Mouse (Mus musculus): ENCODE measurements around the gene Kap. TPM values are rescaled to one million over a fixed set of nuclear protein-coding genes. Genes with fewer than 3 reads are reported as not detected.
"Not testable (repeated sequence)": the region's sequence is repeated elsewhere in the genome, so short reads cannot be mapped to it uniquely, and the experiment has no call there.

Gene Kap
- not detected in 2 replicates for total RNA-seq (2021)
- long read RNA-seq = 0 reads

- DNase-seq = no peak
Measured at GRCm38 (mm10) chr6:133853526-133853925, at the start of gene Kap. TSS of gene Kap (minus strand) at chr6:133853762.

- DNase-seq = no peak
Measured at GRCm38 (mm10) chr6:133885871-133886415, 32.4 kb upstream of the Kap start.

GRCm38 (mm10) chr6:133883446-133883985 lies 30.0 kb upstream of the Kap start:
- no peak for DNase-seq

GRCm38 (mm10) chr6:133875906-133876462 lies 22.4 kb upstream of the Kap start:
- no peak for DNase-seq

- no peak for DNase-seq
Measured at GRCm38 (mm10) chr6:133872667-133873066, 19.1 kb upstream of the Kap start.

- no peak for DNase-seq
Measured at GRCm38 (mm10) chr6:133871131-133871530, 17.6 kb upstream of the Kap start.

- DNase-seq = no peak
Measured at GRCm38 (mm10) chr6:133868381-133868780, 14.8 kb upstream of the Kap start.

GRCm38 (mm10) chr6:133855871-133856270 lies 2.3 kb upstream of the Kap start:
- DNase-seq = no peak

- no peak for DNase-seq
Measured at GRCm38 (mm10) chr6:133849359-133849758, 4.2 kb downstream of the Kap start.

GRCm38 (mm10) chr6:133848861-133849260 lies 4.7 kb downstream of the Kap start:
- not testable (repeated sequence) for DNase-seq

- DNase-seq = peak; percentile 2
Measured at GRCm38 (mm10) chr6:133838296-133838995, 15.1 kb downstream of the Kap start.

GRCm38 (mm10) chr6:133812342-133812741 lies 41.2 kb downstream of the Kap start:
- DNase-seq = peak; percentile 5

Other genes starting within 250 kb of the Kap start
- 40.9 and 66.0 TPM in 2 replicates for gene Etv6, start 181.9 kb upstream of the Kap start, total RNA-seq (2021)

All from adrenal gland, postnatal 25 days (tissue).